12 mouse cellular contexts compared by ENCODE assay signal in the genomic region with DNA sequence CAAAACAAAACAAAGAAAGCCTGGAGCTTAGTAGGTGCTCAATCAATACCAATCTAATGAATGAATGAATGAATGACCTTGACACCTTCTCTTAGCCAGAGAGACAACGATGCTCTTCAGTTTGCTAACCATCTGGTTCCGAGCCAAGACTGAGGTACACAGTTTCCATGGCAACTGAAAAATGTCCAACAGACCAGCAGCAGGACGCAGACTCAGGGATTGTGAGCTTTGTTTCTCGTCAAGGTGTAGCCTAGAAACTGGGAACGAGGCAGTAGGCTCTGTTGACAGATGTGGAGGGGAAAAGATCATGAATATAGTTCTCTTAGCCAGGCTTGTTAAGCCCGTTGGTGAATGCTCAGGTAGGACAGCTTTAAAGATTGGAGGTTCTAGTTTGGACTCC. TPM values are rescaled to one million over a fixed set of nuclear protein-coding genes. Genes with fewer than 3 reads are reported as not detected.
DNase-seq lines count a peak whose midpoint lies in the region; ATAC-seq and TF ChIP-seq lines count a peak whose summit lies in the region.
"Had no signal": no experiment of that assay in that cellular context is flagged by ENCODE, and none has a peak within 500 bp of the region (broad histone marks: within the 10 kb centered on the region; RNA-seq: fewer than 3 reads in every experiment).

No protein-coding gene starts in this region.

- WGBS in forebrain, embryonic 13.5 days = 20% methylated on average over 6 of the region's 6 CpGs
- 17% methylated on average over 6 of the region's 6 CpGs for WGBS in forebrain, embryonic 16.5 days
- 31% methylated on average over 6 of the region's 6 CpGs for WGBS in lung, embryonic 14.5 days
- 17% methylated on average over 6 of the region's 6 CpGs for WGBS in midbrain, embryonic 13.5 days
- 72% methylated on average over 6 of the region's 6 CpGs for WGBS in heart, embryonic 10.5 days

- DNase-seq in lung, embryonic 14.5 days = peak; percentile 38
- DNase-seq in lung, postnatal 10 days = no peak
- DNase-seq in cerebellum, adult 9-11 months = peak; percentile 80
- no peak for DNase-seq in heart, embryonic 10.5 days (ENCODE audit: low spot score)
- DNase-seq in thymus, postnatal 4 days = no peak
- DNase-seq: adrenal gland, postnatal 10 days; thymus, adult 2 months had no signal

- H3K27me3 ChIP-seq in forebrain, embryonic 13.5 days = no peaks in the 10 kb centered on the region
- H3K27me3 ChIP-seq in forebrain, embryonic 16.5 days (replicated peaks; ENCODE audit: control insufficient read depth, insufficient read depth, low read length) = no peaks in the 10 kb centered on the region
- no peaks in the 10 kb centered on the region for H3K27me3 ChIP-seq in lung, embryonic 14.5 days (ENCODE audit: insufficient read depth, low read length)
- no peaks in the 10 kb centered on the region for H3K27me3 ChIP-seq in midbrain, embryonic 13.5 days
- no peaks in the 10 kb centered on the region for H3K27me3 ChIP-seq in heart, embryonic 10.5 days (ENCODE audit: insufficient read depth, poor library complexity, severe bottlenecking)
- H3K27me3 ChIP-seq: lung, embryonic 15.5 days had no signal

- H3K4me3 ChIP-seq in forebrain, embryonic 13.5 days = no peak overlapping the region
- no peak overlapping the region for H3K4me3 ChIP-seq in forebrain, embryonic 16.5 days (replicated peaks; ENCODE audit: low read length)
- H3K4me3 ChIP-seq in lung, embryonic 14.5 days (ENCODE audit: low read depth, low read length) = no peak overlapping the region
- no peak overlapping the region for H3K4me3 ChIP-seq in midbrain, embryonic 13.5 days (replicated peaks)
- H3K4me3 ChIP-seq in heart, embryonic 10.5 days = no peak overlapping the region
- H3K4me3 ChIP-seq: lung, embryonic 15.5 days had no signal

- 0 out of 2 replicates have a peak overlapping the region, but pooled peaks have one; percentile 0 for H3K4me2 ChIP-seq in forebrain, embryonic 13.5 days
- H3K4me2 ChIP-seq in forebrain, embryonic 16.5 days (ENCODE audit: low read length) = no peak overlapping the region
- H3K4me2 ChIP-seq in lung, embryonic 14.5 days = no peak overlapping the region
- no peak overlapping the region for H3K4me2 ChIP-seq in midbrain, embryonic 13.5 days (replicated peaks)
- H3K4me2 ChIP-seq: lung, embryonic 15.5 days had no signal

- no peak overlapping the region for H3K27ac ChIP-seq in forebrain, embryonic 13.5 days
- no peak overlapping the region for H3K27ac ChIP-seq in forebrain, embryonic 16.5 days (ENCODE audit: low read length)
- no peak overlapping the region for H3K27ac ChIP-seq in lung, embryonic 14.5 days (ENCODE audit: low read depth)
- H3K27ac ChIP-seq in midbrain, embryonic 13.5 days = peak overlapping the region; percentile 100
- H3K27ac ChIP-seq in heart, embryonic 10.5 days = no peak overlapping the region
- H3K27ac ChIP-seq: lung, embryonic 15.5 days had no signal

- no peak for ATAC-seq in forebrain, embryonic 13.5 days
- ATAC-seq in forebrain, embryonic 16.5 days = no peak
- no peak for ATAC-seq in lung, embryonic 14.5 days (ENCODE audit: insufficient read depth)
- ATAC-seq in midbrain, embryonic 13.5 days = no peak
- ATAC-seq: inflammation-experienced regulatory T-cells, adult 6 months had no signal

- no peaks in the 10 kb centered on the region for H3K9me3 ChIP-seq in forebrain, embryonic 13.5 days (replicated peaks)
- no peaks in the 10 kb centered on the region for H3K9me3 ChIP-seq in forebrain, embryonic 16.5 days (ENCODE audit: control insufficient read depth, low read length)
- no peaks in the 10 kb centered on the region for H3K9me3 ChIP-seq in lung, embryonic 14.5 days (ENCODE audit: low read depth, low read length)
- H3K9me3 ChIP-seq in midbrain, embryonic 13.5 days = no peaks in the 10 kb centered on the region
- peaks cover 2% of the 10 kb centered on the region; the same call in 1 of the 2 replicates for H3K9me3 ChIP-seq in heart, embryonic 10.5 days
- H3K9me3 ChIP-seq: lung, embryonic 15.5 days had no signal

- H3K9ac ChIP-seq in forebrain, embryonic 13.5 days = 0 out of 2 replicates have a peak overlapping the region, but pooled peaks have one; percentile 95
- no peak overlapping the region for H3K9ac ChIP-seq in forebrain, embryonic 16.5 days (replicated peaks; ENCODE audit: low read depth, low read length)
- no peak overlapping the region for H3K9ac ChIP-seq in lung, embryonic 14.5 days
- H3K9ac ChIP-seq in midbrain, embryonic 13.5 days (replicated peaks) = peak overlapping the region; percentile 37; the same call in 1 of the 2 replicates
- H3K9ac ChIP-seq: lung, embryonic 15.5 days had no signal

- TF ChIP-seq CTCF in lung, embryonic 14.5 days (IDR thresholded peaks at IDR 0.05; ENCODE audit: low read depth) = no peak

- H3K36me3 ChIP-seq in forebrain, embryonic 13.5 days (ENCODE audit: poor library complexity, severe bottlenecking) = no peaks in the 10 kb centered on the region
- H3K36me3 ChIP-seq in forebrain, embryonic 16.5 days (ENCODE audit: control insufficient read depth, insufficient read depth) = no peaks in the 10 kb centered on the region
- H3K36me3 ChIP-seq in lung, embryonic 14.5 days (ENCODE audit: insufficient read depth) = peaks cover 10% of the 10 kb centered on the region
- H3K36me3 ChIP-seq in midbrain, embryonic 13.5 days = no peaks in the 10 kb centered on the region
- 0 out of 2 replicates have a peak, but pooled peaks cover 6% of the 10 kb centered on the region for H3K36me3 ChIP-seq in heart, embryonic 10.5 days
- H3K36me3 ChIP-seq: lung, embryonic 15.5 days had no signal

- H3K4me1 ChIP-seq in forebrain, embryonic 13.5 days = peaks cover 26% of the 10 kb centered on the region
- peaks cover 13% of the 10 kb centered on the region for H3K4me1 ChIP-seq in forebrain, embryonic 16.5 days (replicated peaks; ENCODE audit: control insufficient read depth, insufficient read depth, low read length)
- H3K4me1 ChIP-seq in lung, embryonic 14.5 days (ENCODE audit: insufficient read depth) = peaks cover 6% of the 10 kb centered on the region; the same call in 1 of the 2 replicates
- peaks cover 18% of the 10 kb centered on the region for H3K4me1 ChIP-seq in midbrain, embryonic 13.5 days (replicated peaks)
- H3K4me1 ChIP-seq in heart, embryonic 10.5 days = peaks cover 15% of the 10 kb centered on the region

RNA-seq across cellular contexts. Expression of a gene that starts 1.5 kb away (rescaled TPM):
- polyA plus RNA-seq in forebrain, embryonic 13.5 days (2015; fragmentation: Nextera tagmentation; extraction: Ambion mirVana) = 77.6 and 85.1 TPM in 2 replicates
- 56.6 and 58.2 TPM in 2 replicates for polyA plus RNA-seq in forebrain, embryonic 16.5 days (2015; fragmentation: Nextera tagmentation; extraction: Ambion mirVana)
- polyA plus RNA-seq in lung, embryonic 14.5 days (2014; fragmentation: Nextera tagmentation; extraction: Ambion mirVana) = 60.7 and 61.3 TPM in 2 replicates
- 94.6 and 106 TPM in 2 replicates for polyA plus RNA-seq in midbrain, embryonic 13.5 days (2015; fragmentation: Nextera tagmentation; extraction: Ambion mirVana)
- 32.0 and 49.1 TPM in 2 replicates for polyA plus RNA-seq in heart, embryonic 10.5 days (2016; fragmentation: Nextera tagmentation; extraction: Ambion mirVana)

RNA-seq across cellular contexts. Expression of a gene that starts 20.9 kb away (rescaled TPM):
- 290 and 298 TPM in 2 replicates for polyA plus RNA-seq in forebrain, embryonic 13.5 days (2015; fragmentation: Nextera tagmentation; extraction: Ambion mirVana)
- polyA plus RNA-seq in forebrain, embryonic 16.5 days (2015; fragmentation: Nextera tagmentation; extraction: Ambion mirVana) = 252 and 276 TPM in 2 replicates
- 237 and 245 TPM in 2 replicates for polyA plus RNA-seq in lung, embryonic 14.5 days (2014; fragmentation: Nextera tagmentation; extraction: Ambion mirVana)
- polyA plus RNA-seq in midbrain, embryonic 13.5 days (2015; fragmentation: Nextera tagmentation; extraction: Ambion mirVana) = 261 and 285 TPM in 2 replicates
- 217 and 263 TPM in 2 replicates for polyA plus RNA-seq in heart, embryonic 10.5 days (2016; fragmentation: Nextera tagmentation; extraction: Ambion mirVana)

RNA-seq across cellular contexts. Expression of a gene that starts 43.1 kb away (rescaled TPM):
- polyA plus RNA-seq in forebrain, embryonic 13.5 days (2015; fragmentation: Nextera tagmentation; extraction: Ambion mirVana) = 18.7 and 22.8 TPM in 2 replicates
- polyA plus RNA-seq in forebrain, embryonic 16.5 days (2015; fragmentation: Nextera tagmentation; extraction: Ambion mirVana) = 36.1 and 41.8 TPM in 2 replicates
- 6.4 and 8.5 TPM in 2 replicates for polyA plus RNA-seq in lung, embryonic 14.5 days (2014; fragmentation: Nextera tagmentation; extraction: Ambion mirVana)
- polyA plus RNA-seq in midbrain, embryonic 13.5 days (2015; fragmentation: Nextera tagmentation; extraction: Ambion mirVana) = 24.2 and 25.1 TPM in 2 replicates
- 7.9 and 9.5 TPM in 2 replicates for polyA plus RNA-seq in heart, embryonic 10.5 days (2016; fragmentation: Nextera tagmentation; extraction: Ambion mirVana)

Comparison
In these comparisons a context has a peak if more than half of its experiments do, and no peak if none do; other contexts are left out.
1. H3K9ac ChIP-seq: peak in forebrain, embryonic 13.5 days (single experiment) and midbrain, embryonic 13.5 days (single experiment); none in forebrain, embryonic 16.5 days (single experiment) and lung, embryonic 14.5 days (single experiment).
2. DNase-seq: peak in lung, embryonic 14.5 days (single experiment) and cerebellum, adult 9-11 months (single experiment); none in lung, postnatal 10 days (single experiment), heart, embryonic 10.5 days (single experiment) and thymus, postnatal 4 days (single experiment).